Mouse (Mus musculus): ENCODE measurements at regions not wholly inside any gene's neighbourhood (a gene's known extent, or its start where the extent isn't known, plus 50 kb on each side); places are given as distances from the start of the nearest gene placed in this dataset.
"Not testable (repeated sequence)": the region's sequence is repeated elsewhere in the genome, so short reads cannot be mapped to it uniquely, and the experiment has no call there.

DNA sequence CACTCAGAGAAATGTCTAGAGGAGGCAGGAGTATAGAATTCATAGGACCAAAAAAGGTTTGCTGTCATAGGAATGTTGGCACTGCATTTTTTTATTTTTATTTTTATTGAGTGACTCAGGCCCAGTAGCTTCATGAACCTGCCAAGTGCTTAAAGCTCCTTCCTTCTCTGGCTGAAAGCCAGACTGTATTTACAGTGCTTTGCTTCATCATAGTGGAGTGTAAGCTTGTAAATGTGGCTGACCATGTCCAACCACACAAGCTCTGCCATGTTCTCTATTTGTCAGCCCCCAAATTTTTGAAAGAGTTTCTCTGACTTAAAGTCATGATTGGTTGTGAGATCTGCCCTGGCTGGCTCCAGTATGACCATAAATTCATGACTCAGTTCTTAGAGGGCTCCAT lies 221.0 kb downstream of the Kif20b start:
- Histone ChIP-seq H3K36me3 (ENCODE audit: control insufficient read depth, insufficient read depth) (no peaks in the 10 kb centered on the region), H3K9me3 (replicated peaks; ENCODE audit: control insufficient read depth, low read length) (no peaks in the 10 kb centered on the region), H3K9ac (ENCODE audit: low read depth, low read length) (no peak overlapping the region), H3K27me3 (ENCODE audit: control insufficient read depth, insufficient read depth, low read depth, low read length) (no peaks in the 10 kb centered on the region), H3K27ac (ENCODE audit: low read length) (no peak overlapping the region), H3K4me1 (ENCODE audit: control insufficient read depth, low read depth, low read length) (no peaks in the 10 kb centered on the region), H3K4me2 (ENCODE audit: low read depth, low read length) (no peak overlapping the region), H3K4me3 (ENCODE audit: low read depth, low read length) (no peak overlapping the region)
- no peak for ATAC-seq (ENCODE audit: low read depth)

DNA sequence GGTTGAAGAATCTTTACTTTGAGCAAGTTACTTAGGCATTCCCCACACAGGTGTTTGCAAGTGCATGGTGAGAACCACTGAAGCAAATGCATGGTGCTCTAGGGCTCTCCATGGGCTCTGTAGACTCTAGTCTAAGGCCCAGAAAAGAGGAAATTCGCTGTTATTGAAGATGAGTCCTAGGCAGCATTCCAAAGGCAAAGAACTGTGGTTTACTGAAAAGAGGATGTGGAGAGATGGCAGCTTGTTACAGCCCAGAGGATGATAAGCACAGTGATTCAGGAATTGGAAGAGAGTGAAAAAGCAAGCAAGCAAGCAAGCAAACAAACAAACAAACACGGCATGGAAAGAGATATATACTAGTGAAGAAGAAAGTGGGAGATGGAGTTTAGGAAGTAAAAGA lies 221.6 kb downstream of the Kif20b start:
- Histone ChIP-seq H3K4me3 (ENCODE audit: low read depth, low read length) (no peak overlapping the region), H3K9me3 (replicated peaks; ENCODE audit: control insufficient read depth, low read length) (no peaks in the 10 kb centered on the region), H3K27ac (ENCODE audit: low read length) (no peak overlapping the region), H3K9ac (ENCODE audit: low read depth, low read length) (no peak overlapping the region), H3K4me2 (ENCODE audit: low read depth, low read length) (no peak overlapping the region), H3K36me3 (ENCODE audit: control insufficient read depth, insufficient read depth) (no peaks in the 10 kb centered on the region), H3K27me3 (ENCODE audit: control insufficient read depth, insufficient read depth, low read depth, low read length) (no peaks in the 10 kb centered on the region), H3K4me1 (ENCODE audit: control insufficient read depth, low read depth, low read length) (no peaks in the 10 kb centered on the region)
- ATAC-seq (ENCODE audit: low read depth), result no peak
- WGBS (ENCODE audit: insufficient replicate concordance), result 56% methylated on average over 2 of the region's 2 CpGs

- H3K9me3 ChIP-seq (replicated peaks; ENCODE audit: control insufficient read depth, low read length); H3K27ac ChIP-seq (ENCODE audit: low read length); H3K27me3 ChIP-seq (ENCODE audit: control insufficient read depth, insufficient read depth, low read depth, low read length); H3K4me1 ChIP-seq (ENCODE audit: control insufficient read depth, low read depth, low read length); ATAC-seq (ENCODE audit: low read depth); H3K36me3 ChIP-seq (ENCODE audit: control insufficient read depth, insufficient read depth); H3K4me3 ChIP-seq (ENCODE audit: low read depth, low read length); H3K9ac ChIP-seq (ENCODE audit: low read depth, low read length); H3K4me2 ChIP-seq (ENCODE audit: low read depth, low read length): not testable (repeated sequence)
- 24% methylated on average over 2 of the region's 2 CpGs for WGBS (ENCODE audit: insufficient replicate concordance)
Observed at GRCm38 (mm10) chr19:35149476-35149875, 227.3 kb downstream of the Kif20b start.

DNA sequence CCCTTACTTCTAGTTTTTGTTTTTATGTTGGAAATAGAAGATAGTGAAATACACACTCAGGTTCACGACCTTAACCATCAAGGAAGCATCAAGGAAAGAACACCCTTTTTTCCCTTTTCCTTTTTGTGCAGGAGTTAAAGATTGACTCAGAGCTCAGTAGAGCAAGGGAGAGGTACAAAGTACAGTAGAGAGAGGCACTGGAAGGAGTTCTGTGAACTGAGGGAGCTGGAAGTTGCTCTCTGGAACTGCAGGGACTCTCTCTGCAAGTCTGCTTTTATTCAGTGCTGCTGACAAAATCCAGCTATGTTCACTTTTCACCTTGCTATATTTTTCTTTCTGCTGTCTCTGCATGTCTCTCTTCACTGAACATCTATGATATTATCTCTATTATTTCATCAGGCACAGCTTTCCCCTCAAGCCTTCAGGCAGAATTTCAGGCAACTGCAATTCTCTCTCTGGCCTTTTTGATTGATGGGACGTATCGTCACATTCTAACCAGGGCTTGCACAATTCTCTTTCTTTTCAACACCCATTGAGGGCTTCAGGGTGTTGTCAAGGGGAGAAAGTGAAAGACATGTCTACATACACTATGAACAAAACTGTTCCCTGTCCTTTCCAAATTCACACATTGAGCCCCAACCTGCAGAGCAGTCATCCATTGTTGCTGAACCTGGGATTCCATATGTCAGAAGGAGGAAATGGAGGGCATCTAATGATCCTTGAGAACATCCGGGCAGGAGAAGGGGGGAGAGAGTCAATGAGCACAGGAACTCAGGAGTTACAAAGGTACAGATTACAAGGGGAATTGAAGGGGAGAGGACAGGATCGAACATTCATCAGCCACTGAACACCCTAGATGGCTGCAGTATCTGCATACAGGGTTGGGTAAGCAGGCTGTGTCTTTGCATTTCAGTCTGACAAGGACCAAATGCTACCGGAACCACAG lies 228.9 kb downstream of the Kif20b start:
- H3K9ac ChIP-seq (ENCODE audit: low read depth, low read length), result no peak overlapping the region
- no peak overlapping the region for H3K4me2 ChIP-seq (ENCODE audit: low read depth, low read length)
- no peaks in the 10 kb centered on the region for H3K36me3 ChIP-seq (ENCODE audit: control insufficient read depth, insufficient read depth)
- ATAC-seq (ENCODE audit: low read depth), result no peak
- H3K27me3 ChIP-seq (ENCODE audit: control insufficient read depth, insufficient read depth, low read depth, low read length), result no peaks in the 10 kb centered on the region
- 24% methylated on average over 6 of the region's 6 CpGs for WGBS (ENCODE audit: insufficient replicate concordance)
- no peaks in the 10 kb centered on the region for H3K9me3 ChIP-seq (replicated peaks; ENCODE audit: control insufficient read depth, low read length)
- no peak overlapping the region for H3K27ac ChIP-seq (ENCODE audit: low read length)
- peaks cover 4% of the 10 kb centered on the region; the same call in 1 of the 2 replicates for H3K4me1 ChIP-seq (ENCODE audit: control insufficient read depth, low read depth, low read length)
- no peak overlapping the region for H3K4me3 ChIP-seq (ENCODE audit: low read depth, low read length)

GRCm38 (mm10) chr19:35151841-35152240 lies 229.7 kb downstream of the Kif20b start:
- H3K27me3 ChIP-seq (ENCODE audit: control insufficient read depth, insufficient read depth, low read depth, low read length), result no peaks in the 10 kb centered on the region
- ATAC-seq (ENCODE audit: low read depth), result peak; percentile 35; the same call in 1 of the 2 replicates
- H3K4me2 ChIP-seq (ENCODE audit: low read depth, low read length), result no peak overlapping the region
- no peaks in the 10 kb centered on the region for H3K9me3 ChIP-seq (replicated peaks; ENCODE audit: control insufficient read depth, low read length)
- H3K4me3 ChIP-seq (ENCODE audit: low read depth, low read length), result no peak overlapping the region
- WGBS (ENCODE audit: insufficient replicate concordance), result 13% methylated on average over 5 of the region's 5 CpGs
- H3K4me1 ChIP-seq (ENCODE audit: control insufficient read depth, low read depth, low read length), result peaks cover 4% of the 10 kb centered on the region; the same call in 1 of the 2 replicates
- no peak overlapping the region for H3K9ac ChIP-seq (ENCODE audit: low read depth, low read length)
- H3K36me3 ChIP-seq (ENCODE audit: control insufficient read depth, insufficient read depth), result no peaks in the 10 kb centered on the region
- H3K27ac ChIP-seq (ENCODE audit: low read length), result no peak overlapping the region

DNA sequence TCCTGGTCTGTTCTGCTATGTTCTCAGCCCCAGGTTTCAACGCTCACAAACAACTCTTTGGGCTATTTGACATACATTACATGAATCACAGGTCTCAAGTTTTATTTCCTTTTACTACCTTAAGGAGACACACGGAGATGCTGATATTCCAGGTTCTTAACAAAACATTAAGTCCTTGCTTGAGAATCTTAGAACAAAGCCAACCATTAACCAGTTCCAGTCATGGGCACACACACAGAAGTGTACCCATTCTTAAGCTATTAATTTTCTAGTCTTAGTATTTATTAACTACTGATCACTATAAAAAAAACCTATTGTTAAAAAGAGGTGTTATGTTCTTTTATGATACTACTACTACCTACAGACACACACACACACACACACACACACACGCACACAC lies 235.7 kb downstream of the Kif20b start:
- H3K4me3 ChIP-seq (ENCODE audit: low read depth, low read length), result no peak overlapping the region
- H3K9me3 ChIP-seq (replicated peaks; ENCODE audit: control insufficient read depth, low read length), result no peaks in the 10 kb centered on the region
- no peaks in the 10 kb centered on the region for H3K27me3 ChIP-seq (ENCODE audit: control insufficient read depth, insufficient read depth, low read depth, low read length)
- no peak overlapping the region for H3K9ac ChIP-seq (ENCODE audit: low read depth, low read length)
- no peak overlapping the region for H3K4me2 ChIP-seq (ENCODE audit: low read depth, low read length)
- WGBS (ENCODE audit: insufficient replicate concordance), result 74% methylated on average over 3 of the region's 3 CpGs
- no peaks in the 10 kb centered on the region for H3K36me3 ChIP-seq (ENCODE audit: control insufficient read depth, insufficient read depth)
- no peak overlapping the region for H3K27ac ChIP-seq (ENCODE audit: low read length)
- no peak for ATAC-seq (ENCODE audit: low read depth)
- H3K4me1 ChIP-seq (ENCODE audit: control insufficient read depth, low read depth, low read length), result no peaks in the 10 kb centered on the region

GRCm38 (mm10) chr19:35164727-35165126 lies 242.6 kb downstream of the Kif20b start:
- H3K27ac ChIP-seq (ENCODE audit: low read length), result no peak overlapping the region
- H3K4me1 ChIP-seq (ENCODE audit: control insufficient read depth, low read depth, low read length), result no peaks in the 10 kb centered on the region
- H3K27me3 ChIP-seq (ENCODE audit: control insufficient read depth, insufficient read depth, low read depth, low read length), result no peaks in the 10 kb centered on the region
- WGBS (ENCODE audit: insufficient replicate concordance), result 37% methylated on average over 2 of the region's 2 CpGs
- H3K9ac ChIP-seq (ENCODE audit: low read depth, low read length), result no peak overlapping the region
- no peaks in the 10 kb centered on the region for H3K36me3 ChIP-seq (ENCODE audit: control insufficient read depth, insufficient read depth)
- H3K4me2 ChIP-seq (ENCODE audit: low read depth, low read length), result no peak overlapping the region
- H3K9me3 ChIP-seq (replicated peaks; ENCODE audit: control insufficient read depth, low read length), result no peaks in the 10 kb centered on the region
- peak; percentile 32; the same call in 1 of the 2 replicates for ATAC-seq (ENCODE audit: low read depth)
- H3K4me3 ChIP-seq (ENCODE audit: low read depth, low read length), result no peak overlapping the region

DNA sequence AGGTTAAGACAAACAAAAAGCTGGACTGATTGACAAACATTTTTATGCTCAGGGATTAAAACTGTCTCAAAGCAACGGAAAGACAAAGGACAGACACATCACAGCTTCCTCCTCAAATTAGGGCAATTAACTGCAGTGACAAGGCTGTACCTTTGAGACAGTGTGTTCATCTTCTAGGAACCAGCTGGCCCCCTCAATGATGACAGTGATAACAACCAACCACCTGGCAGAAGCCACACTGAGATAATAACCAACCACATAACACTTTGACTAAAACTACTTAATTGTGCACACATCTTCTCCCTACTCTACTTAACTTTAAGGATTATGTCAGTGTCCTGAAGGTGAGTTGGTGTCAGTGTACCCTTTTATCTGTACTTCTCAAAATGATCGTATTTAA lies 248.4 kb downstream of the Kif20b start:
- peak; percentile 74 for ATAC-seq (ENCODE audit: low read depth)
- H3K4me2 ChIP-seq (ENCODE audit: low read depth, low read length), result 0 out of 2 replicates have a peak overlapping the region, but pooled peaks have one; percentile 5
- H3K9ac ChIP-seq (ENCODE audit: low read depth, low read length), result no peak overlapping the region
- H3K27ac ChIP-seq (ENCODE audit: low read length), result no peak overlapping the region
- H3K9me3 ChIP-seq (replicated peaks; ENCODE audit: control insufficient read depth, low read length), result no peaks in the 10 kb centered on the region
- no peak overlapping the region for H3K4me3 ChIP-seq (ENCODE audit: low read depth, low read length)
- WGBS (ENCODE audit: insufficient replicate concordance), result 31% methylated on average over 2 of the region's 2 CpGs
- no peaks in the 10 kb centered on the region for H3K36me3 ChIP-seq (ENCODE audit: control insufficient read depth, insufficient read depth)
- no peaks in the 10 kb centered on the region for H3K27me3 ChIP-seq (ENCODE audit: control insufficient read depth, insufficient read depth, low read depth, low read length)
- H3K4me1 ChIP-seq (ENCODE audit: control insufficient read depth, low read depth, low read length), result no peaks in the 10 kb centered on the region; the same call in 1 of the 2 replicates

DNA sequence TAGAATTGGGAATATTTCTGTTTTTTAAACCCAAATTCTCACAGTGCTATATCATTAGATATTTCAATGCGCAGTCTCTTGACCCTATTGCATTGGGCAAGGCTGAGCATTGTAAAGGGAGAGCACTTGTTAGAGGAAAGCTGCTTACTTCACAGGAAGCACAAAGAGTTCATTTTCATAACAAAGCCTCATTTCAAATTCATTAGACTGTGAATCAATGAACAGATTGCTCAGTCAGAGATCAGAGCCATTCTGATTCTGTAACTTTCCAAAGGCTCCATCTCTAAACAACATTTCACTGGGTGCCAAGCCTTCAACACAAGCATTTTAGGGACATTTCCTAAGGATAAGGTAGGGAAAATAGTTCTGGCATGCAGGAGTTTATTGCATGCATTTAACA lies 257.9 kb downstream of the Kif20b start:
- Histone ChIP-seq H3K9me3 (replicated peaks; ENCODE audit: control insufficient read depth, low read length) (no peaks in the 10 kb centered on the region), H3K36me3 (ENCODE audit: control insufficient read depth, insufficient read depth) (no peaks in the 10 kb centered on the region), H3K4me3 (ENCODE audit: low read depth, low read length) (no peak overlapping the region), H3K4me1 (ENCODE audit: control insufficient read depth, low read depth, low read length) (no peaks in the 10 kb centered on the region), H3K27me3 (ENCODE audit: control insufficient read depth, insufficient read depth, low read depth, low read length) (no peaks in the 10 kb centered on the region), H3K27ac (ENCODE audit: low read length) (no peak overlapping the region), H3K4me2 (ENCODE audit: low read depth, low read length) (no peak overlapping the region), H3K9ac (ENCODE audit: low read depth, low read length) (no peak overlapping the region)
- 77% methylated on average over 1 of the region's 1 CpGs for WGBS (ENCODE audit: insufficient replicate concordance)
- ATAC-seq (ENCODE audit: low read depth), result no peak
